Mouse (Mus musculus): ENCODE measurements at regions not wholly inside any gene's neighbourhood (a gene's known extent, or its start where the extent isn't known, plus 50 kb on each side); places are given as distances from the start of the nearest gene placed in this dataset.

DNA sequence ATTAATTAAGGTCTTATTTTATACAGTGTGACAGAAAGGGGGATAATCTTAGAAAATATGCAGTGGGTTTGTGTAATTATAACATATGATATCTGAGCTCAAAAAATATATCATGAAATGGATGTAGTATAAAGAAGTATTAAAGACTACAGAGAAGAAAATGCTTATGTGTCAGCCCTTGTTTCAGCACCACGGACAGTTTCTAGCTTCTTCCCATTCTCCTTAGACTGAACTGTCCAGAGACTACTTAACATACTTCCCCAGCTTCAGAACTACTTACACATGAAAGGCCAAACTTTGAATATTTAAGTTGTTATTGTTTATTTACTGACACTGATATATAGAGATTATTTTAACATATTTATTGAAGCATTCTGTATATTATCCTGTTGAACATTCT is 578.4 kb downstream of the Nsun3 start:
- TF ChIP-seq CTCF (IDR thresholded peaks at IDR 0.05) (no peak), EP300 (IDR thresholded peaks at IDR 0.05) (no peak)

Data from lung, postnatal 0 days (tissue).